Mouse (Mus musculus) spleen, postnatal 14 days (tissue): ENCODE measurements around the gene Olfr444.

ENCODE experiments used
- DNase-seq, 2 experiments: peaks; one replicate each; pipeline ENCODE4 v3.0.0; 2021 to 2022; ENCODE audit warnings: low spot score in 2 of 2

Gene Olfr444

DNA sequence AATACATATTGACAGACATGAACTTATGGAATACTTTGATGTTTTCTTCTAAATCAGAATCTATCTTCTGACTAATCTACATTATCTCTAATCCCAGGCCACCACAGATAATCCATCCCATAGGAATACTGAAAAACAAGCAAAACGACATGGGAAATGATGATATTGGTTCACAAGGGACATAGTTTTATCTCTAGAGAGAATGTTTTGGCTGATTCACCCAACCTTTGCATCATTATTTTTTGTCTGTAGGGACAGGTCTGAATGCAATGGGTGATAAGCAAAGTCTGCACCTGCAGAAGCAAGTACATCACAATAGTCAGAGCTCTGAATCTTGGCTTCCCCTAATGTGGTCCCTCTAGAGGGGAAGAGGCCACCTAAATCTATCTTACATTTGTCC lies at the start of gene Olfr444:
Gene Olfr444, plus strand, starts transcription at position 301 of the 400 bp plus-strand sequence.
- no peak for DNase-seq

DNA sequence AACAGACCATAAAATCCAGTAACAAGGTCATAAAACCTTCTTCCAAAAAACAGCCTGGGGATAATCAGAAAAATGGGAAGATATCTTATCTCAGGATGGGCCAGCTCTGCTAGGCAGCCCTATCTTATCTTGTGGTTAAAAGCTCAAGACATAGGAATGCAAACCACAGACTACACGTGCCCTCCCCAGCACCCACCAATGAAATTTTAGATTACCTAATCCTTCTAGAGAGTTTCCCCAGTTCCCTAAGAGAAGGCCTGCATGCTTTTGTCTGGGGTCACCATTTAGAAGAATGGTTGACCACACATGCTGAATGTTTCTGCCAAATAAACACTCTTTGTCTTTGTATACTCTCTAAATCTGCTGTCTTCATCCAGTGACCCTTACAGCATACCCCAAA lies 48.5 kb upstream of the Olfr444 start:
- DNase-seq = no peak

DNA sequence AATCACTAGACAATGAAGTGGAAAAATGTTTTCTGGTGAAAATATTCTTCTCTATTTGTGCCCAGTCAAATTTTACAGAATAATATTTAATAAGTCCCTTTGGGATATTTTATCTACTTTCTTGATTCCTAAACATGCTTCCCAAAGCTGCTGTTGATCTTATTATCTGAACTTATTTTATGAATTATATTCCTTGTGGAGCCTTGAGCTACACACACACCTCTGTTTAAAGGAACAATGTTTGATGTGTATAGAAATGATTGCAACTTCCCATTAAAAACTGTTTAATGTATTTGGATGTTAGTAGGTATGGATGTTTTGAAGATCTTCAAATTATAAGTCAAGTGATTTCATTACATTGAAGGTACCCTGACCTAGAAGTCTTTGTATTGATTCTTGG lies 40.3 kb upstream of the Olfr444 start, which contains the start of gene Olfr447:
Gene Olfr447, plus strand, starts transcription at position 301 of the 400 bp plus-strand sequence.
- DNase-seq = no peak

DNA sequence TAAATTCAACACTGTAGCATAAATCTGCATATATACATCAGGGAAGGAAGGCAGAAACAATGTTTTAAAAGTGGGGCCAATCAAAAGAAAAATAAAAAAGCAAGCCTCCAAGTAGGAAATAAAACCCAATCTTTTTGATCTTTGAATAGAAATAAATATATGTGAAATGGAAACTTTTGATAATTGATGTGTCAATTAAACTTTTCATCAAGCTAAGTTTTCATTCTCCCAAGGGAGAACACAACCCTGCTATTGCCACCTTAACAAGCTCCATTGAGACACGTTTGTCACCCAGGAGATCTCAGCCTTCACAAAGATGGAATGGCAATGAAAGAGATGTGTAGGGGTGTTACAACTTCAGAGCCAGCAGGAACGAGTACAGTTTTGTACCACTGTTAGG lies 27.8 kb upstream of the Olfr444 start, which contains the start of gene Olfr446:
Gene Olfr446, plus strand, starts transcription at position 301 of the 400 bp plus-strand sequence.
- no peak for DNase-seq

DNA sequence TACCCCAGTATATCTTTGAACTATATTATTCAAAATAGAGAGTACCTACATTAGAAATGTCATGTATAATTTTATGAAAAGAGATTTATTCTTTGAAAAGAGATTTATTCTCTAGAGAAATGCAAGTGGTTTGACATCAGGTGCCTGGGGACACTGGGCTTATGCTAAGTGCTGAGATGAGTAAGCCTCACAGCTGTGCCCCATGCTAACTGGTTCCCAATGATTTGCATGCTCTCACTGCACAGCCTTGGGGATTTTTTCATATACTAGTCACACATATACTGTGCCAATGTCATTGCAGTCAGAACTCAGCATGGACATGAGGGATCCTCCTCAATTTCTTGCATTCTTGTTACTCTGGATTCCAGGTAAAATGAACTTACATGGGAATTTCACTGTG lies 31.5 kb downstream of the Olfr444 start:
- DNase-seq = no peak
